Mouse (Mus musculus) testis, adult 2 months (tissue): ENCODE results near the gene Ndufb10. TPM values are rescaled to one million over a fixed set of nuclear protein-coding genes. Genes with fewer than 3 reads are reported as not detected.

Experiments used
- H3K27ac ChIP-seq: fragments of 200-500 bp; 2 replicates; pipeline ENCODE4 v1.5.1; 2012; ENCODE audit warnings: low read depth, low read length; ENCODE audit not compliant: control insufficient read depth, insufficient read depth
- H3K27me3 ChIP-seq: fragments of 200-500 bp; 2 replicates; pipeline ENCODE4 v1.6.1; 2012; ENCODE audit warnings: mild to moderate bottlenecking, low read length, moderate library complexity; ENCODE audit not compliant: control insufficient read depth, insufficient read depth
- H3K36me3 ChIP-seq: fragments of 200-500 bp; 2 replicates; pipeline ENCODE4 v1.6.1; 2012; ENCODE audit warnings: mild to moderate bottlenecking, low read length; ENCODE audit not compliant: control insufficient read depth, insufficient read depth
- H3K4me1 ChIP-seq: fragments of 200-500 bp; 2 replicates; pipeline ENCODE4 v1.6.1; 2012; ENCODE audit warnings: low read length; ENCODE audit not compliant: control insufficient read depth, insufficient read depth
- H3K4me3 ChIP-seq: fragments of 200-500 bp; 2 replicates; pipeline ENCODE4 v1.5.1; 2012; ENCODE audit warnings: low read depth, mild to moderate bottlenecking, low read length, moderate library complexity, mixed read lengths; ENCODE audit not compliant: control insufficient read depth
- CTCF ChIP-seq: fragments of 200-500 bp; IDR thresholded peaks from 2 replicates; pipeline ENCODE4 v1.5.1; 2012; ENCODE audit warnings: low read depth, mild to moderate bottlenecking, inconsistent platforms, low read length, moderate library complexity; ENCODE audit not compliant: control insufficient read depth, insufficient read depth, insufficient replicate concordance
- POLR2A ChIP-seq: fragments of 200-500 bp; IDR thresholded peaks from 2 replicates; pipeline ENCODE4 v1.6.1; 2012; ENCODE audit warnings: low read depth, mild to moderate bottlenecking, inconsistent platforms, low read length, moderate library complexity; ENCODE audit not compliant: control insufficient read depth
- polyA plus RNA-seq: library from polyadenylated mRNA; depleted of rRNA; stranded (reverse); fragments of >200 nt; gene quantifications from 2 replicates; pipeline ENCODE4 v1.2.3, GENCODE M21; 2012; rRNA removed

Gene Ndufb10
- polyA plus RNA-seq, 1 experiment = 198 TPM

- TF ChIP-seq CTCF (no peak), POLR2A (no peak)
- Histone ChIP-seq H3K27me3 (no peaks in the 10 kb centered on the region), H3K4me3 (no peak overlapping the region), H3K27ac (no peak overlapping the region), H3K36me3 (no peaks in the 10 kb centered on the region), H3K4me1 (peaks cover 7% of the 10 kb centered on the region)
Measured at GRCm38 (mm10) chr17:24672141-24672540, 52.1 kb downstream of the Ndufb10 start.

Other genes starting within 250 kb of the Ndufb10 start
- gene Mlst8, start 245.4 kb downstream of the Ndufb10 start, polyA plus RNA-seq = 13.9 and 16.5 TPM in 2 replicates
- 20.6 and 23.9 TPM in 2 replicates for gene Caskin1, start 235.9 kb downstream of the Ndufb10 start, polyA plus RNA-seq
- gene Traf7, start 196.5 kb downstream of the Ndufb10 start, polyA plus RNA-seq = 64.4 and 69.4 TPM in 2 replicates
- gene Rab26, start 190.3 kb downstream of the Ndufb10 start, polyA plus RNA-seq = 0.82 and 1.1 TPM in 2 replicates
- gene Pkd1, start 174.6 kb downstream of the Ndufb10 start, polyA plus RNA-seq = 31.6 and 35.0 TPM in 2 replicates
- 37.8 and 41.6 TPM in 2 replicates for gene Tsc2, start 91.8 kb downstream of the Ndufb10 start, polyA plus RNA-seq
- 3.2 and 3.7 TPM in 2 replicates for gene Nthl1, start 91.8 kb downstream of the Ndufb10 start, polyA plus RNA-seq
- 3.3 and 3.9 TPM in 2 replicates for gene Slc9a3r2, start 74.2 kb downstream of the Ndufb10 start, polyA plus RNA-seq
- 0.19 TPM in 1 of 2 replicates, not detected in the other for gene Npw, start 66.0 kb downstream of the Ndufb10 start, polyA plus RNA-seq
- 45.4 and 50.0 TPM in 2 replicates for gene Zfp598, start 54.8 kb downstream of the Ndufb10 start, polyA plus RNA-seq
- gene Syngr3, start 34.5 kb downstream of the Ndufb10 start, polyA plus RNA-seq = 0.20 and 0.30 TPM in 2 replicates
- gene Gfer, start 28.3 kb downstream of the Ndufb10 start, polyA plus RNA-seq = 144 and 150 TPM in 2 replicates
- 62.1 and 63.2 TPM in 2 replicates for gene Noxo1, start 28.2 kb downstream of the Ndufb10 start, polyA plus RNA-seq
- 85.4 and 89.5 TPM in 2 replicates for gene Tbl3, start 16.8 kb downstream of the Ndufb10 start, polyA plus RNA-seq
- gene Rnf151, start 6.4 kb downstream of the Ndufb10 start, polyA plus RNA-seq = 1,124 and 1,208 TPM in 2 replicates
- 515 and 558 TPM in 2 replicates for gene Rps2, start 6.4 kb downstream of the Ndufb10 start, polyA plus RNA-seq
- gene Rpl3l, start 3.3 kb upstream of the Ndufb10 start, polyA plus RNA-seq = 0.21 and 1.4 TPM in 2 replicates
- gene Msrb1, start 12.2 kb upstream of the Ndufb10 start, polyA plus RNA-seq = 9.3 and 13.8 TPM in 2 replicates
- 0.73 and 0.89 TPM in 2 replicates for gene Hs3st6, start 28.5 kb upstream of the Ndufb10 start, polyA plus RNA-seq
- 3.4 and 4.7 TPM in 2 replicates for gene Meiob, start 79.8 kb upstream of the Ndufb10 start, polyA plus RNA-seq
- 529 and 573 TPM in 2 replicates for gene Hagh, start 115.7 kb upstream of the Ndufb10 start, polyA plus RNA-seq
- gene Fahd1, start 125.9 kb upstream of the Ndufb10 start, polyA plus RNA-seq = 12.6 and 16.6 TPM in 2 replicates
- 4.0 and 4.2 TPM in 2 replicates for gene Igfals, start 141.5 kb upstream of the Ndufb10 start, polyA plus RNA-seq
- gene Nubp2, start 161.9 kb upstream of the Ndufb10 start, polyA plus RNA-seq = 125 and 131 TPM in 2 replicates
- gene Spsb3, start 162.2 kb upstream of the Ndufb10 start, polyA plus RNA-seq = 161 and 177 TPM in 2 replicates
- gene Eme2, start 170.6 kb upstream of the Ndufb10 start, polyA plus RNA-seq = 28.0 and 31.2 TPM in 2 replicates
- gene Mrps34, start 170.6 kb upstream of the Ndufb10 start, polyA plus RNA-seq = 45.9 and 56.7 TPM in 2 replicates
- gene Nme3, start 172.0 kb upstream of the Ndufb10 start, polyA plus RNA-seq = 9.3 and 15.5 TPM in 2 replicates
- 60.2 and 62.6 TPM in 2 replicates for gene Mapk8ip3, start 212.5 kb upstream of the Ndufb10 start, polyA plus RNA-seq
- gene Jpt2, start 236.2 kb upstream of the Ndufb10 start, polyA plus RNA-seq = 5.4 and 6.5 TPM in 2 replicates